Mouse (Mus musculus): ENCODE results near the gene Snhg11. TPM values are rescaled to one million over a fixed set of nuclear protein-coding genes. Genes with fewer than 3 reads are reported as not detected.

The Snhg11 gene
- polyA plus RNA-seq, 1 experiment, result 41.0 TPM

DNA sequence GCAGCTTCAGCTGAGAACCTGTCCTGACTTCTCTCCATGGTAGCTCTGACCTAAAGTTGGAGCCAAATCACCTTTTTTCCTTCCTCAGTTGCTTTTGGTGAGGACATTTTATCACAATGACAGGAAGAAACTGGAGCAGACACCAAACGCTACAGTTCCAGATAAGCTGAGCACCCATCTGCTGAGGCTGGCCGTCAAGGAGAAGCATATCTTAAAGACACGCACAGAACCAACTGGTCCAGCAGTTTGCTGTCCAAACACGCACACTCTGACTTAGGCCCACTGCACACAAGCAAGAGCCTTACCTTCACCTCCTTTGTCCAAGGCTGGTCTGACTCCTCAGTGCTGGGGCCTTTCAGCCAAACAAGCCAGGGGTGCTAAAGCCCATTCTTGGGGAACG lies 7.8 kb upstream of the Snhg11 start:
- no peak overlapping the region for H3K27ac ChIP-seq (ENCODE audit: insufficient read depth, low read length)
- H3K9ac ChIP-seq (ENCODE audit: low read depth, poor library complexity, severe bottlenecking), result no peak overlapping the region
- H3K4me1 ChIP-seq (ENCODE audit: control insufficient read depth, insufficient read depth, low read length), result no peaks in the 10 kb centered on the region
- no peaks in the 10 kb centered on the region for H3K36me3 ChIP-seq (ENCODE audit: control insufficient read depth, insufficient read depth, low read length, poor library complexity, severe bottlenecking)
- TF ChIP-seq POLR2A (IDR thresholded peaks at IDR 0.05; ENCODE audit: insufficient read depth, low read length) (no peak), EP300 (IDR thresholded peaks at IDR 0.05; ENCODE audit: insufficient read depth, low read depth, low read length) (no peak), CTCF (IDR thresholded peaks at IDR 0.05; ENCODE audit: low read depth, low read length) (no peak)
- H3K27me3 ChIP-seq (ENCODE audit: control insufficient read depth, insufficient read depth, low read length, poor library complexity, severe bottlenecking), result no peaks in the 10 kb centered on the region
- no peak overlapping the region for H3K4me3 ChIP-seq (ENCODE audit: low read depth, low read length)
- H3K9me3 ChIP-seq (replicated peaks; ENCODE audit: control insufficient read depth, insufficient read depth, low read length, poor library complexity, severe bottlenecking), result no peaks in the 10 kb centered on the region

DNA sequence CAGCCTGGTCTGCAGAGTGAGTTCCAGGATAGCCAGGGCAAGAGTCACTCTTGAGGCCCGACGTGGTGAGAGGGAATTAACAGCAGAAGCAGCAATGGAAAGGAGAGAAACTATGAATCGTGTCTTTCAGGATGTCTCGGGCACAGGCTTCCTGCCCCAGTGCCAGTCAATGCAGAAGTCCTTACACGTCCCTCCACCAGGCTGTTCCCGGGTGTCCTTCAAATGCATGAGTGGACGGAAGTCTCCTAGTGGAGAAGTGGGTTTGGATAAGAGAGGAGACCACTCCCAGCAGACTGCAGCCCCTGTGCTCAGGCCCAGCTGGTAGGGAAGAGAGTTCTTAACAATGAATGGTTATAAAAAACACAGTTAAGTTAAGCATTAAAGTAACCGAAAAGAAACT lies 7.1 kb upstream of the Snhg11 start:
- TF ChIP-seq POLR2A (IDR thresholded peaks at IDR 0.05; ENCODE audit: insufficient read depth, low read length) (no peak), CTCF (IDR thresholded peaks at IDR 0.05; ENCODE audit: low read depth, low read length) (no peak), EP300 (IDR thresholded peaks at IDR 0.05; ENCODE audit: insufficient read depth, low read depth, low read length) (no peak)
- Histone ChIP-seq H3K36me3 (ENCODE audit: control insufficient read depth, insufficient read depth, low read length, poor library complexity, severe bottlenecking) (no peaks in the 10 kb centered on the region), H3K4me1 (ENCODE audit: control insufficient read depth, insufficient read depth, low read length) (no peaks in the 10 kb centered on the region), H3K27ac (ENCODE audit: insufficient read depth, low read length) (no peak overlapping the region), H3K27me3 (ENCODE audit: control insufficient read depth, insufficient read depth, low read length, poor library complexity, severe bottlenecking) (no peaks in the 10 kb centered on the region), H3K9ac (ENCODE audit: low read depth, poor library complexity, severe bottlenecking) (no peak overlapping the region), H3K4me3 (ENCODE audit: low read depth, low read length) (no peak overlapping the region), H3K9me3 (replicated peaks; ENCODE audit: control insufficient read depth, insufficient read depth, low read length, poor library complexity, severe bottlenecking) (no peaks in the 10 kb centered on the region)

DNA sequence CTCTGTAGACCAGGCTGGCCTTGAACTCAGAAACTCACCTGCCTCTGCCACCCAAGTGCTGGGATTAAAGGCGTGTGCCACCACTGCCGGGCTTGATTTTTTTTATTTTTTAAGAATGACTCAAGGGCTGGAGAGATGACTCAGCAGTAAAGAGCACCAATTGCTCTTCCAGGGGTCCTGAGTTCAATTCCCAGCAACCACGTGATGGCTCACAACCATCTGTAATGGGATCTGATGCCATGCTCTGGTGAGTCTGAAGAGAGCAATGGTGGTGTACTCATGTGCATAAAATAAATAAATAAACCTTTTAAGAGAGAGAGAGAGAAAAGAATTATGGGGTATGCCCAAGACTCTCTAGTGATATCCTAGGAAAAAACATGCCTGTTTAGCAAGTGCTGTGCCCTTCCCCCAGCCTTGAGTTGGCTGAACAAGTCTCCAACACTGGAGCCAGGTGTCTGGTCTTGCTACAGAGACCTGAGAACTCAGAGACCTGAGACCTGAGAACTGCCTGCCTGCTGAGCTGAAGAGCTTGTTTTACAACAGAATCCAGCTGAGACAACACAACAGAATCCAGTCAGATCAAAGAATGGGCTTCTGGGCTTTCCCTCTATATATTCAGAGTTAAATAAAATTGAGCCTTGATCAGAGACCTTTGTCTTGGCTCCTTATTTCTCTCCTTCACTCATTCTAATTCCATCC lies 5.8 kb upstream of the Snhg11 start:
- no peaks in the 10 kb centered on the region for H3K36me3 ChIP-seq (ENCODE audit: control insufficient read depth, insufficient read depth, low read length, poor library complexity, severe bottlenecking)
- no peak overlapping the region for H3K4me3 ChIP-seq (ENCODE audit: low read depth, low read length)
- H3K4me1 ChIP-seq (ENCODE audit: control insufficient read depth, insufficient read depth, low read length), result no peaks in the 10 kb centered on the region
- H3K9me3 ChIP-seq (replicated peaks; ENCODE audit: control insufficient read depth, insufficient read depth, low read length, poor library complexity, severe bottlenecking), result no peaks in the 10 kb centered on the region
- H3K9ac ChIP-seq (ENCODE audit: low read depth, poor library complexity, severe bottlenecking), result no peak overlapping the region
- H3K27me3 ChIP-seq (ENCODE audit: control insufficient read depth, insufficient read depth, low read length, poor library complexity, severe bottlenecking), result no peaks in the 10 kb centered on the region
- TF ChIP-seq EP300 (IDR thresholded peaks at IDR 0.05; ENCODE audit: insufficient read depth, low read depth, low read length) (no peak), POLR2A (IDR thresholded peaks at IDR 0.05; ENCODE audit: insufficient read depth, low read length) (no peak), CTCF (IDR thresholded peaks at IDR 0.05; ENCODE audit: low read depth, low read length) (no peak)
- H3K27ac ChIP-seq (ENCODE audit: insufficient read depth, low read length), result peak overlapping the region; percentile 72

DNA sequence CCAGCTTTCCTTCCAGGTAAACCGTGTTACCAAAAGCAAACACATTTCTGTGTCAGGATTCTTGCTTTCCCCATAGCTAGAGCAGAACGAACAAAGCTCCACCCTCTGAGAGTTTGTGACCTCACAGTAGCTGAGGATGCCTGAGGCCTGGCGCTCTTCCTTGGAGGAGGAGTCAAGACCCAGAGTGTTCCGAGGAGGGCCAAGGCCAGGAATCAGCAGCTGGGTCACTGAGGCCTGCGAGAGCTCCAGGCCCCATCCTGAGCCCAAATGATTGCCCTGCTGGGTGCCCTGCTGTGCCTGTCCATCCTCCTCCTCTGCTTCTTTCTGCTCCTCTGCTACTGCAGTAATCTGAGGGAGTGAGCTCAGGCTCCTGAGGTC lies 5.3 kb upstream of the Snhg11 start:
- Histone ChIP-seq H3K9me3 (replicated peaks; ENCODE audit: control insufficient read depth, insufficient read depth, low read length, poor library complexity, severe bottlenecking) (no peaks in the 10 kb centered on the region), H3K36me3 (ENCODE audit: control insufficient read depth, insufficient read depth, low read length, poor library complexity, severe bottlenecking) (no peaks in the 10 kb centered on the region), H3K27ac (ENCODE audit: insufficient read depth, low read length) (no peak overlapping the region; the same call in 1 of the 2 replicates), H3K4me1 (ENCODE audit: control insufficient read depth, insufficient read depth, low read length) (no peaks in the 10 kb centered on the region), H3K27me3 (ENCODE audit: control insufficient read depth, insufficient read depth, low read length, poor library complexity, severe bottlenecking) (no peaks in the 10 kb centered on the region), H3K9ac (ENCODE audit: low read depth, poor library complexity, severe bottlenecking) (no peak overlapping the region), H3K4me3 (ENCODE audit: low read depth, low read length) (no peak overlapping the region)
- TF ChIP-seq CTCF (IDR thresholded peaks at IDR 0.05; ENCODE audit: low read depth, low read length) (no peak), POLR2A (IDR thresholded peaks at IDR 0.05; ENCODE audit: insufficient read depth, low read length) (no peak), EP300 (IDR thresholded peaks at IDR 0.05; ENCODE audit: insufficient read depth, low read depth, low read length) (no peak)

DNA sequence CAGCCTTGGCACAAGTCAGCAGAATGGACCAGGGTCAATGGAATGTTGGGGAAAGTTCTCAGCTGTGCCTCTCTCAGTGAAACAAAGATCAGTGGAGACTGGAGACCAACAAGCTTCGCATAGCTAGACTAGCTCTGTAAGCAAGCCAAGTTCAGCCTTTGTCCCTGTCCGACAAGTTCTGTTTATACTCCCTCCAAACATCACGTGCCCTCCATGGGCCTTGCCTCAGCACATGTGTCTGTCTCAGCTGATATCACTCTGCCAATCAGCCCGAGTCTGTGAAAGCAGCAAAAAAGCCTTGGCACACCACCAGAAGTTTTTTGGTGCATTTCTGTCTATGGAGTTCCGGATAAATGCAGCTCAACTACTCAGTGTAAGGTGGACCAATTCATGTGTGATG lies 2.4 kb upstream of the Snhg11 start:
- Histone ChIP-seq H3K4me1 (ENCODE audit: control insufficient read depth, insufficient read depth, low read length) (no peaks in the 10 kb centered on the region), H3K27ac (ENCODE audit: insufficient read depth, low read length) (no peak overlapping the region), H3K9ac (ENCODE audit: low read depth, poor library complexity, severe bottlenecking) (no peak overlapping the region), H3K27me3 (ENCODE audit: control insufficient read depth, insufficient read depth, low read length, poor library complexity, severe bottlenecking) (no peaks in the 10 kb centered on the region), H3K36me3 (ENCODE audit: control insufficient read depth, insufficient read depth, low read length, poor library complexity, severe bottlenecking) (no peaks in the 10 kb centered on the region), H3K9me3 (replicated peaks; ENCODE audit: control insufficient read depth, insufficient read depth, low read length, poor library complexity, severe bottlenecking) (no peaks in the 10 kb centered on the region), H3K4me3 (ENCODE audit: low read depth, low read length) (no peak overlapping the region)
- no peak for TF ChIP-seq EP300 (IDR thresholded peaks at IDR 0.05; ENCODE audit: insufficient read depth, low read depth, low read length)
- TF ChIP-seq CTCF (IDR thresholded peaks at IDR 0.05; ENCODE audit: low read depth, low read length), result no peak
- no peak for TF ChIP-seq POLR2A (IDR thresholded peaks at IDR 0.05; ENCODE audit: insufficient read depth, low read length)

DNA sequence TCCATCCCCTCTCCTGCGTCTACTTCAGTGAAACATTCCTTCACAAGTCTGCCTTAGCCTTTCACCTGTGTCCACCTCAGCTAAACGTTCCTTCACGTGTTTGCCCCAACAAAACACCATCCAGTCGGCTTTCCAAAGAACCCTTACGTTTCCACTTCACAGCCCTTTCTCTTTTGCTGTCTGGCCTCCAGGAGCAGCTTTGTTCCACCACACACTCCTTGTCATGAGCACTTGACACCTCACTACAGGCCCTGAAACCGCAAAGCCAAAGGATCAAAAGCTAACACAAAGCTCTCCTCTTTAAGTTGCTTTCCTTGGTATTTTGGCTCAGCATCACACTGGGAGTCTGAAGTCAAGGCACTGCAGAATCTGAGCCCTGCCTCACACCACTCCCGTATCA lies 1.9 kb upstream of the Snhg11 start:
- Histone ChIP-seq H3K36me3 (ENCODE audit: control insufficient read depth, insufficient read depth, low read length, poor library complexity, severe bottlenecking) (no peaks in the 10 kb centered on the region), H3K9me3 (replicated peaks; ENCODE audit: control insufficient read depth, insufficient read depth, low read length, poor library complexity, severe bottlenecking) (no peaks in the 10 kb centered on the region), H3K27ac (ENCODE audit: insufficient read depth, low read length) (no peak overlapping the region), H3K9ac (ENCODE audit: low read depth, poor library complexity, severe bottlenecking) (no peak overlapping the region), H3K27me3 (ENCODE audit: control insufficient read depth, insufficient read depth, low read length, poor library complexity, severe bottlenecking) (no peaks in the 10 kb centered on the region), H3K4me3 (ENCODE audit: low read depth, low read length) (no peak overlapping the region), H3K4me1 (ENCODE audit: control insufficient read depth, insufficient read depth, low read length) (no peaks in the 10 kb centered on the region)
- TF ChIP-seq EP300 (IDR thresholded peaks at IDR 0.05; ENCODE audit: insufficient read depth, low read depth, low read length) (no peak), POLR2A (IDR thresholded peaks at IDR 0.05; ENCODE audit: insufficient read depth, low read length) (no peak), CTCF (IDR thresholded peaks at IDR 0.05; ENCODE audit: low read depth, low read length) (no peak)
